Mouse (Mus musculus): ENCODE measurements around the gene Gipc2. TPM values are rescaled to one million over a fixed set of nuclear protein-coding genes. Genes with fewer than 3 reads are reported as not detected.

The Gipc2 gene
- polyA plus RNA-seq (2015; fragmentation: Illumina TruSeq; extraction: RNeasy Lipid Tissue Mini Kit (QIAGEN cat#74804); ENCODE audit: insufficient read depth, low read depth, low replicate concordance): 0.89 TPM

DNA sequence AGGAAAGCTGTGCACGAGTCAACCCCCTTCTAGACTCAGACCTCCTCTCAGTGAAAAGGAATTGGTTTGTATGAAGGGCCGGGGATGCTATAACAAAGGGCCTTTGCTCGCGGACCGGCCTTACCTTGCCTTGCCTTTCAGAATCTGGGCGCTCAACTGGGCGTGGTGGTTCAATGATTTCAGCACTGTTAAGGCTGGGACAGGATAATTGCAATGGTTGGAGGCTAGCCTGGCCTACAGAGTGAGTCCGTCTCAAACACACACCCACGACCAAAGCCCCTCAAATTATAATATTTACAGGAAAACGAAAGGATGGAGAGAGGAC, at the start of gene Gipc2:
Gipc2 (minus strand) TSS at position 132 of the 325 bp plus-strand sequence.

DNA sequence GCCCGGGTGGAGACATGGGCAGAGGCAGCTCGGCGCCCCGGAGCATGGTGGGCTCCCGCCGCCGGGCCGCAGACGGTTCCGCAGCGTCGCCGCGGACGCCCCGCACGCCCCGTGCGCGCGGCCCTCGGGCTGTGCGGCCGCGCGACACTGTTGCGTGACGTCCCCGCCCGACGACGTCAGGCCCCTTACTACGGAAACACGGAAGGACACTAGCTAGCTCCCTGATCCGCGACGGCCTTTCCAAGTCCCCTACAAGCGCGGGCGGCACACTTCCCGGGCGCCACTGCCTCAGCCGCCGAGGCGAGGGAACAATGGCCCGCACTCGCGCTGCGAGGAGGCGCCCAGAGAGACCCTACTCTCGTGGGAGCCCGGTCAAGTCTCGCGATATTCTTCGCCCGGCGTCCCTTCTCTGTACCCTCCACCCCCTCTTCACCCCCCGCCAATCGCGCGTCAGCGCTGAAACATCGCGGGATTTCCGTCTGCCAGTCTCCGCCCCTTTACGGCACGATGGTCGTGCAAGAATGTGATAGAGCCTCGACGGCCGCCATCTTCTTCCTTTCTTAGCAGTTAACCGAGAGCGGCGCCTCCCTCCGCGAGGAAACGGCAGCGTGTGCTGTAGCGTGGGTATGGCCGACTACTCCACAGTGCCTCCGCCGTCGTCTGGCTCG, 44.1 kb upstream of the Gipc2 start, which contains the start of the genes Dnajb4 and Fubp1:
Dnajb4 (minus strand) TSS at position 336 of the 668 bp plus-strand sequence.
Fubp1 (plus strand) TSS at position 456 of the 668 bp plus-strand sequence.

Other genes with a start within 250 kb of the Gipc2 start
- 8.8 TPM for gene Dnajb4, start 44.1 kb upstream of the Gipc2 start, polyA plus RNA-seq (2015; fragmentation: Illumina TruSeq; extraction: RNeasy Lipid Tissue Mini Kit (QIAGEN cat#74804); ENCODE audit: insufficient read depth, low read depth, low replicate concordance)
- gene Fubp1, start 44.2 kb upstream of the Gipc2 start, polyA plus RNA-seq (2015; fragmentation: Illumina TruSeq; extraction: RNeasy Lipid Tissue Mini Kit (QIAGEN cat#74804); ENCODE audit: insufficient read depth, low read depth, low replicate concordance): 13.7 TPM
- gene Nexn, start 100.1 kb upstream of the Gipc2 start, polyA plus RNA-seq (2015; fragmentation: Illumina TruSeq; extraction: RNeasy Lipid Tissue Mini Kit (QIAGEN cat#74804); ENCODE audit: insufficient read depth, low read depth, low replicate concordance): 3.4 TPM
- gene Miga1, start 174.2 kb upstream of the Gipc2 start, polyA plus RNA-seq (2015; fragmentation: Illumina TruSeq; extraction: RNeasy Lipid Tissue Mini Kit (QIAGEN cat#74804); ENCODE audit: insufficient read depth, low read depth, low replicate concordance): 4.0 TPM
- gene Usp33, start 180.2 kb upstream of the Gipc2 start, polyA plus RNA-seq (2015; fragmentation: Illumina TruSeq; extraction: RNeasy Lipid Tissue Mini Kit (QIAGEN cat#74804); ENCODE audit: insufficient read depth, low read depth, low replicate concordance): 22.3 TPM
- gene Zzz3, start 229.2 kb upstream of the Gipc2 start, polyA plus RNA-seq (2015; fragmentation: Illumina TruSeq; extraction: RNeasy Lipid Tissue Mini Kit (QIAGEN cat#74804); ENCODE audit: insufficient read depth, low read depth, low replicate concordance): 6.2 TPM

All from pancreas, adult 10 weeks (tissue).